Mouse (Mus musculus): ENCODE data around the gene Gm16867.
"Not testable (repeated sequence)": the region's sequence is repeated elsewhere in the genome, so short reads cannot be mapped to it uniquely, and the experiment has no call there.

DNA sequence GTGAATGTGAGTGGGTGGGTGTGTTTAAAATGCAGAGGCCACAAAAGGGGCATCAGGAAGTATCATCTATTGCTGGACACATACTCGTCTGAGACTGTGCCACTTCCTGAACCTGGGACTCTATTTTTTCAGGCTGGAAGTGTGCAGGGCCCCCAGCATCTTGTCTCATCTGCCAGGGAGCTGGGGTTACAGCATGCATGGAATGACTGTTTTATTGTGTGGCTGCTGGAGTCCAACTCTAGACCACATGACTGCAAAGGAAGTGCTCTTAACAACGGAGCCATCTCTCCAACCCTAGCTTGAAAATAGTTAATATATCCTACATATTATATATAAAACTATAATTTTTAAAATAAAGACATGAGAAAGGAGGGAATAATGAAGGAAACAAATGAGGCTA lies 29.8 kb downstream of the Gm16867 start:
- TF ChIP-seq MAX (IDR thresholded peaks at IDR 0.05; ENCODE audit: low read length); POLR2A (IDR thresholded peaks at IDR 0.05; ENCODE audit: low read depth, low read length); CTCF (conservative IDR thresholded peaks at IDR 0.05 in 1 of 2, IDR thresholded peaks at IDR 0.05 in 1 of 2; ENCODE audit: low read depth in 2 of 2, low read length in 2 of 2); BHLHE40 (IDR thresholded peaks at IDR 0.05; ENCODE audit: low read depth, low read length); ZC3H11A (IDR thresholded peaks at IDR 0.05; ENCODE audit: low read depth, low read length); NELFE (IDR thresholded peaks at IDR 0.05; ENCODE audit: low read depth, low read length); MAFK (IDR thresholded peaks at IDR 0.05; ENCODE audit: insufficient replicate concordance, low read length); E2F4 (IDR thresholded peaks at IDR 0.05; ENCODE audit: insufficient replicate concordance, low read depth, low read length): not testable (repeated sequence)
